Mouse (Mus musculus) limb, embryonic 14.5 days (tissue): Measurements from ENCODE around the gene Myt1l. TPM values are rescaled to one million over a fixed set of nuclear protein-coding genes. Genes with fewer than 3 reads are reported as not detected.

Experiments
- ATAC-seq: fragments of 200-750 bp; cut with Nextera tagmentation; 2 replicates; pipeline ENCODE4 v1.8.0; 2017; ENCODE audit warnings: low read depth, moderate number of reproducible peaks, moderate TSS enrichment; ENCODE audit not compliant: low FRiP score
- DNase-seq: peaks from one replicate; pipeline ENCODE4 v3.0.0-alpha.2; 2015; ENCODE audit warnings: low spot score
- H3K27ac ChIP-seq: fragments of 300-500 bp; sonication (generic); replicated peaks from 2 replicates; pipeline ENCODE4 v1.5.1; 2014; ENCODE audit warnings: low read depth, mild to moderate bottlenecking, low read length, moderate library complexity, mixed read lengths
- H3K27me3 ChIP-seq: fragments of 300-500 bp; sonication (generic); 2 replicates; pipeline ENCODE4 v1.6.1; 2014; ENCODE audit warnings: low read length, mixed read lengths; ENCODE audit not compliant: control insufficient read depth, insufficient read depth
- H3K36me3 ChIP-seq: fragments of 300-500 bp; sonication (generic); 2 replicates; pipeline ENCODE4 v1.6.1; 2014; ENCODE audit warnings: mild to moderate bottlenecking, low read length, moderate library complexity, mixed read lengths; ENCODE audit not compliant: control insufficient read depth, insufficient read depth
- H3K4me1 ChIP-seq: fragments of 300-500 bp; sonication (generic); 2 replicates; pipeline ENCODE4 v1.6.1; 2014; ENCODE audit warnings: antibody characterized with exemption, low read length, mixed read lengths; ENCODE audit not compliant: control insufficient read depth, insufficient read depth
- H3K4me2 ChIP-seq: fragments of 300-500 bp; sonication (generic); replicated peaks from 2 replicates; pipeline ENCODE4 v1.6.1; 2014; ENCODE audit warnings: low read depth, mild to moderate bottlenecking, low read length, moderate library complexity; ENCODE audit not compliant: severe bottlenecking
- H3K4me3 ChIP-seq: fragments of 300-500 bp; sonication (generic); replicated peaks from 2 replicates; pipeline ENCODE4 v1.5.1; 2014; ENCODE audit warnings: low read length
- H3K9ac ChIP-seq: fragments of 300-500 bp; sonication (generic); 2 replicates; pipeline ENCODE4 v1.6.1; 2014; ENCODE audit warnings: mild to moderate bottlenecking, low read depth, low read length, moderate library complexity; ENCODE audit not compliant: severe bottlenecking
- H3K9me3 ChIP-seq: fragments of 300-500 bp; sonication (generic); 2 replicates; pipeline ENCODE4 v1.6.1; 2016; ENCODE audit warnings: low read length; ENCODE audit not compliant: control insufficient read depth
- POLR2A ChIP-seq: fragments of 200-500 bp; IDR thresholded peaks from 2 replicates; pipeline ENCODE4 v1.8.0; 2012; ENCODE audit warnings: inconsistent platforms, mild to moderate bottlenecking, moderate library complexity, borderline replicate concordance; ENCODE audit not compliant: insufficient read depth, insufficient read length; ENCODE audit errors: extremely low read depth
- WGBS: fragments of 180-500 bp; shearing (Covaris S2); extraction: QIAGEN DNeasy Blood & Tissue Kit; methylation state at CpG from one replicate; pipeline ENCODE4 v1.1.7; 2014; 5-methylcytosine and 5-hydroxymethylcytosine counted together
- polyA plus RNA-seq, 2 experiments: library from polyadenylated mRNA; depleted of rRNA in 1 of 2; stranded (reverse) in 1 of 2; unstranded in 1 of 2; fragments of >200 nt; fragmentation: Nextera tagmentation in 1 of 2; extraction: Ambion mirVana in 1 of 2; gene quantifications; 2 replicates each; pipeline versions ENCODE4 v1.2.1 to v1.2.3; 2012 to 2014

Myt1l gene
- polyA plus RNA-seq, 2 experiments, result 0.18 TPM; not detected in 1

DNA sequence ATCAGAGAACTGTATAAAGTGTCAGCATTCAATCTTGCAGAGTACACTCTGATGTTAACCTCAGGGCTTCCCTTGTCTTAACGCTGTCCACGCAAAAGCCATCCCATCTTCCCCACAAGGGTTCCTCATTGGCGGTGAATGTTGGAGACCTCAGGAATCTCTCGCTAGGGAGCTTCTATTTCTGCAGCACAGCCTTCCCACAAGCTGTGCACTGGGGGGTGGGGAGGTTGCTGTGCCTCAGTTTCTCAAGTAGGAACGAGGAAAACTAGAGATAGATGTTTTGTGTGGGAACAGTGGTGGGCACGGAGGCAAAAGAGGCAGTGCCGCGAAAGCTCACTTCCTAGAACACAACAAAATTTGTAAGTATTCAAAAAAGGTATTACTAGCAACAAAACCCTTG is 409.1 kb downstream of the Myt1l start, which contains the start of gene Pxdn:
Pxdn (plus strand) TSS at position 301 of the 400 bp plus-strand sequence.
- Histone ChIP-seq H3K4me1 (peaks cover 24% of the 10 kb centered on the region), H3K27ac (peak within 1 kb of the TSS; percentile 91), H3K36me3 (no peaks in the 10 kb centered on the region), H3K4me3 (peak within 1 kb of the TSS; percentile 80), H3K9me3 (no peaks in the 10 kb centered on the region), H3K9ac (peak within 1 kb of the TSS; percentile 91), H3K4me2 (peak within 1 kb of the TSS; percentile 55), H3K27me3 (no peaks in the 10 kb centered on the region)
- no peak for DNase-seq
- TF ChIP-seq POLR2A, result no peak
- WGBS, result 38% methylated on average over 8 of the region's 8 CpGs
- ATAC-seq, result no peak

DNA sequence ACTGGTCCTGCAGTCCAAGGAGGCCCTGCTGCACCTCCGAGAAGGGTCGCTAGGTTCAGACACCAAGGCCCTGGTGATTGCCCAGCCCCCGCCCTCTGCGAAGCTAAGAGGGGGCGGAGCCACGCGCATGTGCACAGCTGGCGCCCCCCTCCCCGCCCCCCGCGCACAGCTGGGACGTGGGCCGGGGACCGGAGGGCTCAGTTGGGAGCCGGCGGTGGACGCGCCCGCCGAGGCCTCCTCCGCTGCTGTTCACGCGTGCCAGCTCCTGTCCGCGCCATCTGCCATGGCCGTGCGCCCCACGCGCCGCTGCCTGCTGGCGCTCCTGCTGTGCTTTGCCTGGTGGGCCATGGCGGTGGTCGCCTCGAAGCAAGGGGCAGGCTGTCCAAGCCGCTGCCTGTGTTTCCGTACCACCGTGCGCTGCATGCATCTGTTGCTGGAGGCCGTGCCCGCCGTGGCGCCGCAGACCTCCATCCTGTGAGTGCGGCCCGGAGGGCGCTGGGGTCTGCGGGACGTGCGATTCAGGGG is 409.7 kb downstream of the Myt1l start:
- peak overlapping the region; percentile 91 for H3K27ac ChIP-seq
- H3K9ac ChIP-seq, result peak overlapping the region; percentile 91
- H3K4me3 ChIP-seq, result peak overlapping the region; percentile 80
- ATAC-seq, result peak; percentile 90
- TF ChIP-seq POLR2A, result peak; percentile 87; the same call in 1 of the 2 replicates
- H3K36me3 ChIP-seq, result no peaks in the 10 kb centered on the region
- under 1% methylated on average over 47 of the region's 49 CpGs for WGBS
- H3K27me3 ChIP-seq, result no peaks in the 10 kb centered on the region
- peaks cover 24% of the 10 kb centered on the region for H3K4me1 ChIP-seq
- no peaks in the 10 kb centered on the region for H3K9me3 ChIP-seq
- peak; percentile 78 for DNase-seq
- peak overlapping the region; percentile 55 for H3K4me2 ChIP-seq

DNA sequence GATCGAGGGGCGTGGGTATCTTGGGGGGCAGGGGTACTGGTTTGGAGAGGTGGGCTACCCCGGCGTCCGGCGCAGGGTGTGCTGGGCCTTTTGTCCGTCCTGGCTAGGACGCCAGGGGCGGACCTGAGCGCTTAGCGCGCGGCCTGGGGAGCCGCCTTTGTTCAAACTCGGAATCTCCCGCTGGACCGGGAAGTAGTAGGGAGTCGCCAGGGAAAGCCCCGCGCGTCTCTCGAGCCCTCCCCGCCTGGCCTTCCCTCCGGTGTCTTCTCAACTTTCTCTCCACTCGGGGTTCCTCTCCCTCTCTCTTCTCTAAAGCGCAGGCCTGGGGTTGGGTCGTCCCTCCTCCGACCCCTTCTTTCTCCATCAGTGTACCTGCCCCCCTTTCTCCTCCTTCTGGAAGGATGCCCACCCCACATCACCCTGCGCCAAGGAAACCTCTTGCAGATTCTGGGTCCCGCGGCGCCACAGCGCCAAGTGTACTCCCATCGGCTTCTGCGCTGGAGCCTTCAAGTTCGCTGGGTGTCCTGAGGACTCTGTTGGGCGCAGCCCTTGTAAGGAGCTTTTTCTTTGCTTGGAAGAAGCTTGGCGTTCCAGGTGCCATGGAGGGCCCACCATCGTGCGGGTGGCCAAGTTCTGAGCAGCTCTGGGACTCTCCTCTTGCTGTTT is 410.3 kb downstream of the Myt1l start:
- WGBS, result under 1% methylated on average over 33 of the region's 40 CpGs

DNA sequence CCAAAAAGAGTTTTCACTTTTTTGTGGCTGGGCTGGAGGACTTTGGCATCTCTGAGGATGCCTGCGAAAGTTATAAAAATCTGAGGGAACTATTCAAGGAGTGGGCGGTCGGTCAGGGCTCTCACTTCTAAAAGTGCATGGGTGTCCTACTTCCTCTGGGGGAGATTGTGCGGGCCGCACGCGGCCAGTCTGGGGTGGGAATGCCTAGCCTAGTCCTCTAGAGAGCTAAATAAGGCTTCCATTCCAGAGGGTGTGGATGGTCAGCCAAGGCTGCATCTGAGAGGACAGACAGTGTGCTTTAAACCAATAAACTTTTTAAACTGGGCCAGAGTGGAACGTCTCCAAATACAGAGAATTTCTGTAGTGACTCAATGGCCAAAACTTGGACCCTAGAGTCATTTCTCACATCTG is 411.1 kb downstream of the Myt1l start:
- peak overlapping the region; percentile 55 for H3K4me2 ChIP-seq
- 2% methylated on average over 8 of the region's 8 CpGs for WGBS
- peaks cover 24% of the 10 kb centered on the region for H3K4me1 ChIP-seq
- H3K9me3 ChIP-seq, result no peaks in the 10 kb centered on the region
- DNase-seq (no peak), ATAC-seq (peak; percentile 5; the same call in 1 of the 2 replicates)
- no peaks in the 10 kb centered on the region for H3K36me3 ChIP-seq
- peak overlapping the region; percentile 80 for H3K4me3 ChIP-seq
- peak overlapping the region; percentile 91 for H3K27ac ChIP-seq
- H3K27me3 ChIP-seq, result no peaks in the 10 kb centered on the region
- TF ChIP-seq POLR2A, result no peak
- H3K9ac ChIP-seq, result peak overlapping the region; percentile 91

More for the DNA sequence above, 410.3 kb downstream of the Myt1l start:
- DNase-seq (peak; percentile 47), ATAC-seq (peak; percentile 72)
- H3K27ac ChIP-seq, result peak overlapping the region; percentile 91
- peak overlapping the region; percentile 80 for H3K4me3 ChIP-seq
- peak overlapping the region; percentile 91 for H3K9ac ChIP-seq
- peak overlapping the region; percentile 55 for H3K4me2 ChIP-seq
- no peaks in the 10 kb centered on the region for H3K36me3 ChIP-seq
- H3K9me3 ChIP-seq, result no peaks in the 10 kb centered on the region
- TF ChIP-seq POLR2A, result 0 out of 2 replicates have a peak, but pooled peaks have one; percentile 10
- H3K4me1 ChIP-seq, result peaks cover 24% of the 10 kb centered on the region
- no peaks in the 10 kb centered on the region for H3K27me3 ChIP-seq

DNA sequence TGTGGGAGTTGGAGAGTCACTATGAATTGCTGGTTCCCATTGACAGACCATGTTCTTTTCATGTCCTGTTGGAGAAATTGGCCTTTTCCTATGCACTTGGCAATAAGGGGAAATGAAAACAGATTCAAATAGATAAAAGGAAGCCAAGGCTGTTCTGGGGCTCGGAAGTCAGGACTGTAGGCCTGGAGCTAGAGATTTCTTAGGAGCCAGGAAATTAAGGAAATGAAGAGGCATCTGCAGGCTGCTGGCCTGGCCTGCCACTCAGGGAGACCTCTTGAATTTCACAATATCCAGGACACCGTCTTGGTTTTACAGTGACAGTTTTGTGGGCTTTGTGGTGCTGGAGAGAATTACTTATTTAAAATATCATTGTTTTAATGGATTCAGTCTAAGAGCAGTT is 414.3 kb downstream of the Myt1l start:
- WGBS, result 80% methylated on average over 2 of the region's 2 CpGs
- Histone ChIP-seq H3K9me3 (no peaks in the 10 kb centered on the region), H3K27me3 (no peaks in the 10 kb centered on the region), H3K4me1 (peaks cover 27% of the 10 kb centered on the region), H3K36me3 (no peaks in the 10 kb centered on the region), H3K4me2 (no peak overlapping the region), H3K9ac (no peak overlapping the region), H3K4me3 (no peak overlapping the region), H3K27ac (no peak overlapping the region)
- DNase-seq (no peak), ATAC-seq (no peak)
- TF ChIP-seq POLR2A, result no peak
